Mouse (Mus musculus) liver, adult 2 months (tissue): ENCODE measurements around the gene Phf11d. TPM values are rescaled to one million over a fixed set of nuclear protein-coding genes. Genes with fewer than 3 reads are reported as not detected.

Experiments
- polyA plus RNA-seq: library from polyadenylated mRNA; depleted of rRNA; stranded (reverse); fragments of >200 nt; gene quantifications from 2 replicates; pipeline ENCODE4 v1.2.3, GENCODE M21; 2012; rRNA removed
- total RNA-seq: library from RNA; depleted of rRNA; stranded (reverse); fragments of >200 nt; gene quantifications from 2 replicates; pipeline ENCODE4 v1.2.3, GENCODE M21; 2014; rRNA removed

Gene Phf11d
- total and polyA plus RNA-seq, 2 experiments: 2.6 to 4.4 TPM

Other genes starting within 250 kb of the Phf11d start
- gene 1700129C05Rik, start 222.6 kb downstream of the Phf11d start, total RNA-seq: not detected in 2 replicates
- not detected in 2 replicates for gene 1700129C05Rik, start 222.6 kb downstream of the Phf11d start, polyA plus RNA-seq
- not detected in 2 replicates for gene Gm5142, start 186.7 kb downstream of the Phf11d start, total RNA-seq
- gene Gm5142, start 186.7 kb downstream of the Phf11d start, polyA plus RNA-seq: not detected in 2 replicates
- 39.0 and 42.0 TPM in 2 replicates for gene Rcbtb1, start 164.3 kb downstream of the Phf11d start, total RNA-seq
- gene Rcbtb1, start 164.3 kb downstream of the Phf11d start, polyA plus RNA-seq: 19.8 and 25.5 TPM in 2 replicates
- 0.18 and 0.47 TPM in 2 replicates for gene Gm6904, start 105.3 kb downstream of the Phf11d start, total RNA-seq
- gene Gm6904, start 105.3 kb downstream of the Phf11d start, polyA plus RNA-seq: not detected in 2 replicates
- 0.27 and 0.28 TPM in 2 replicates for gene Phf11a, start 67.9 kb downstream of the Phf11d start, total RNA-seq
- gene Phf11a, start 67.9 kb downstream of the Phf11d start, polyA plus RNA-seq: 0.21 and 0.37 TPM in 2 replicates
- gene Phf11b, start 24.1 kb downstream of the Phf11d start, total RNA-seq: 0.87 and 1.6 TPM in 2 replicates
- 0.37 and 0.69 TPM in 2 replicates for gene Phf11b, start 24.1 kb downstream of the Phf11d start, polyA plus RNA-seq
- 3.0 and 3.2 TPM in 2 replicates for gene Phf11c, start 29.9 kb upstream of the Phf11d start, total RNA-seq
- 0.60 and 1.2 TPM in 2 replicates for gene Phf11c, start 29.9 kb upstream of the Phf11d start, polyA plus RNA-seq
- 27.4 and 29.7 TPM in 2 replicates for gene Setdb2, start 75.4 kb upstream of the Phf11d start, total RNA-seq
- gene Setdb2, start 75.4 kb upstream of the Phf11d start, polyA plus RNA-seq: 10.2 and 10.3 TPM in 2 replicates
- 40.5 and 47.6 TPM in 2 replicates for gene Cab39l, start 75.5 kb upstream of the Phf11d start, total RNA-seq
- gene Cab39l, start 75.5 kb upstream of the Phf11d start, polyA plus RNA-seq: 13.6 and 16.3 TPM in 2 replicates
- 27.5 and 31.3 TPM in 2 replicates for gene Cdadc1, start 232.5 kb upstream of the Phf11d start, total RNA-seq
- gene Cdadc1, start 232.5 kb upstream of the Phf11d start, polyA plus RNA-seq: 11.1 and 11.9 TPM in 2 replicates